Mouse (Mus musculus): ENCODE measurements around the gene 4933424G06Rik.

4933424G06Rik gene

GRCm38 (mm10) chr1:36711104-36711503, 1.2 kb downstream of the 4933424G06Rik start:
- DNase-seq: no peak

- no peak for DNase-seq
These were observed 4.4 kb downstream of the 4933424G06Rik start, which contains the start of gene Actr1b for GRCm38 (mm10) chr1:36714311-36714710. TSS of gene Actr1b (minus strand) at chr1:36714422.

DNA sequence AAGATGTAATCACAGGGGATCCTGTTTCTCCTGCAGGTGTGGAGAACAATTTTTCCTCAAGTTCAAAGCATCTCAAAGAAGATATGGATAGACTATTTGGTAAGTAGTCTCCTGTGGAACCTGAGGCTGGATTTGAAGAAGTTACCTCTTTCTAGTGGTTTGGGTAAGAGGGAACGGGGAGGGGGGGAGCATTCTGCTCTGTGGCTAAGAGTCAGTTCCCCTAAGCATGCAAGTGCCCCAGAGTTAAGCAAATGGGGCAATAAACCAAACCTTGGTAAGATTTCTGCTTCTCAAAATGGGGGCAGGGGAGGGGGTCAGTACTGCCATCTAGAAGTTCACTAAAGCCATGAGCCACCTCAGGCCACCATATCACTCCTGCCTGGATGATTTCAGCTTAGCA, 8.8 kb downstream of the 4933424G06Rik start:
- DNase-seq: no peak

GRCm38 (mm10) chr1:36723146-36724056, 13.5 kb downstream of the 4933424G06Rik start:
- no peak for DNase-seq

DNA sequence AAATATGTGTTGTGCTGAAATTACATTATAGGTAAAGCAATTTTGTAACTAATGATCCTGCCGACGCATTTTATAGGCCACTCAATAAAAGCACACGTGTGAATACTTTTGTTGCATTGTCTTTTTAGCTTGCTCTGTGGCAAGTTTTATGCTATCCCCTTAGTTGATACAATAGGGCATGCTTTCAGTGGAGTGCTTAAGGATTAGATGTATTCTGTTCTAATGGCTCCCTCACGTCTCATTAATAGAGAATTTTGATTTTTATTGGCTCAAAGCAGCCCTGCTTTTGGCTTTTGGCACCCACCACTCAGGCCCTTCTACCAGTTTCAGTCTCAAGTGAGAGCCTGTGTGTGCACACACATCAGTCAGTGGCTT, 14.1 kb downstream of the 4933424G06Rik start:
- no peak for DNase-seq

DNA sequence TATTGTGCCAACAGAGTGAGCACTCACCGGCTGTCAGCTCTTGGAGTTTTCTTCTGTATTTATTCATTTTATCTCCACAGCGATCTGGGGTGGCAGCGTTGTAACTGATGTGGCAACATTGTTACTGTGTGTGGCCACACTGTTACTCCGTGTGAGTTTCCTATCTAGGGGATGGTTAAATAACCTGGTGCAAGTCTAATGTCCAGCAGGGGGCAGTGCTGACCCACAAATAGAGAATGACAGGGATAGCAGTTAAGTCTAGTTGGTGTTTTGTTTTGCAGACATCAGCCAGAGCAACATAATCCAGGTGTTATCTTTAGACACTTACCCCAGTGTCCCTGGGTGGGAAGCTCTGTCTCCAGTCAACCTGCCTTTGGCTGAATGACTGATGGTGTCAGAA, 27.4 kb downstream of the 4933424G06Rik start:
- DNase-seq: peak; percentile 70

DNA sequence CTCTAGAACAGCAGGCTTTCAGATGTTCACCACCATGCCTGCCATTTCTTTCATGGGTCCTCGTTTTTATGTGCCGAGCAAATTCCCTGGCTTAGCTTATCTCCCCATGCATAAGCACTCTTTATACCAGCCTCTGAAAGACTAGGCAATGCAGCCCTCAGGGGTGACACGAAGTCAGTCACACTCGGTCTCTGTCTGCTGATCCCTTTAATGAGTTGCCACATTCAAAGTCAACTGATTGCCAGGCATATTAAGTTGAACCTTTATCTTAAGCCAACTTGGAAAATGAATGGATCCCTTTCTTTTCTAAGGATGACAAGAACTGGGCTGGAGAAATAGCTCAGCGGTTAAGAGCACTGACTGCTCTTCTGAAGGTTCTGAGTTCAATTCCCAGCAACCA, 29.3 kb downstream of the 4933424G06Rik start:
- no peak for DNase-seq

- DNase-seq: no peak
These were observed 33.1 kb downstream of the 4933424G06Rik start for GRCm38 (mm10) chr1:36743046-36743445.

DNA sequence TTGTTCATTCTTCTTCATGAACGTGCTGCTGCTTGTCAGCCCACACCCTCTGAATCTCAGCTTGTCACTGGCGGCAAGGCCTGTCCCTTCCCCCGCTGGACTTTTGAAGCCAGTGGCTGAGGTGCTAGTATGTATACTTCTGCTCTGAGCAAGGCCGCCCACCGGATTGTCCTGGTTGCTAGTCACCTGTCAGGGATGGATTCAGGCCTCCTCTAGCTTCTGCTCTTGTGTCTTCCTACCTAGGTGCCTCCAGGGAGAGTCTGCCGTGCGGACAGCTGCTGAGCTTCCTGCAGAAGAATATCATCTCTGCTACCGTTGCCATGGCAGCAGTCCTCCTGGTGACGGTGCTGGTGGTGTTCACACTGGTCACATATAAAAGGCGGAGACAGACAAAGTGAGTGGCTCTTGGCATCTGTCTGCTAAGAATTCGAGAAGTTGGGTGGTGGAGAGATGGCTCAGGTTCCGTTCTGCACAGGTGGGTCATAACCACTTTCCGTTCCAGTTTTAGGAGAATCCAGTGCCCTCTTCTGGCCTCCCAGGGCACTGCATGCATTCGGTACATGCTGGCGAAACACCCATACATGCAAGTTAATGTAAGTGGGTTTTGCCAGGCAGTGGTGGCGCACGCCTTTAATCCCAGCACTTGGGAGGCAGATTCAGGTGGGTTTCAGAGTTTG, 34.5 kb downstream of the 4933424G06Rik start:
- peak; percentile 73 for DNase-seq

DNA sequence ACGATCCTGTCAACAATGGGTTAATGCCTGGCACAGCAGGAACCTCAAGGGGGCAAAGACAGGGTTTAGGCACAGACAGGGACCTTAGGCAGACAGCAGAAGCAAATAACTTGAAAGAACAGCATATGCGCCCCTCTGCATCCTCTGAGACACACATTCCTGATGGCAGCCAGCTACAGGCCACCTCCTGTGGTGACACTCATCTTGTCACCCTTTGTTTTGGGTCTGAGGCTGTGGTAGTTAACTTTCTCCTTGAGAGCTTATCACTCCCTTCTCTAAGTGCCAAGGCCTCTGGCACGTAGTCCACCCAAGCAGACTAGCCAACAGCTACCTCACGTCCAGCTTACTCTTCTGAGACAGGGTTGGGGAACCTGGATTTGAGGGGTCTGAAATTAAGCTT, 35.7 kb downstream of the 4933424G06Rik start:
- no peak for DNase-seq

DNA sequence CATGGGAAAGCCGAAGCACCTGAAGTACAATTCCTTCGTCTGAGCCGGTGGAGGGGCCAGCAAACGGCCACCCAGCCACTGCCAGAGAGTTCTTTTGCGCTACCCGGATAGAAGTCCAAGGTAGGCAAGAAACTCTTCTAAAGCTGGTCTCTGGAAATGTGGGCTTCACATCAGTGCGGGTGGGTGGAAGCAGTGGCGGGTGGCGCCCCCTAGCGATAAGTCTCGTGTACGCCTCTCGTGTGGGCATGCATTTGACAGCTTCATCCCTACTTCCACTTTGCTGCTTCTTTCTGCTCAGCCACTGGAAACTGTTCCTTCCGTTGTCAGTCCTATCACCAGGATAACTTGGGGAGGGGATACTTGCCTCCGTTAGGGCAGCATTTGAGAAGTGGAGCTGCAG, 36.5 kb downstream of the 4933424G06Rik start:
- DNase-seq: peak; percentile 12

DNA sequence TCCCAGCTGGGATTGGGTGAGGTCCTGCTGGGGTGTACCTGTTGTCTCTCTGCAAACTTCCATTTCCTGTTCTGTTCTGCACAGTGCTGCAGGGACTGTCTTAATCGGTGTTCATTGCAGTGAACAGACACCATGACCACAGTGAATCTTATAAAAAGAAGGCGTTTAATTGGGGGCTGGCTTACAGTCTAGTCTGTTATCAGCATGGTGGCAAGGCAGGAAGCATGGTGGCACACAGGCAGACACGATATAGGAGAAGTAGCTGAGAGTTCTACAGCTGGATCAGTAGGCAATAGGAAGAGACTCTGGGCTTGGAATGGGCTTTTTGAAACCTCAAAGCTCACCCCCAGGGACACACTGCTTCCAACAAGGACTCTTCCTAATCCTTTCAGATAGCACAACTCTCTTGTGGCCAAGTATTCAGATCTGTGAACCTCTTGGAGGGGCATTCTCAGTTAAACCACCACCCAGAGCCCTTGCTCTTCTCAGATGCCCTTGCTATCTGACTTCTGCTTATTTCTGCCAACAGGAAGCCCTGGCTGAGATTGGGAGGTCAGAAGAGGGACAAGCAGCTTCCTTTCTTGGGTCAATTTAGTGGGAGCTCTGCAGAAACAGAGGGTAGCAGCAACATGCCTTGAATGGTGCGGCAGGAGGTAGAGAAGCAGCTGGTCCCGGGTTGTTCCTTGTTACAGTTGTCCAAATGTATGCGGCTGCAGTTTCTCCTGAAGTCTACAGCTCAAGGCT, 44.2 kb downstream of the 4933424G06Rik start:
- DNase-seq: no peak

DNA sequence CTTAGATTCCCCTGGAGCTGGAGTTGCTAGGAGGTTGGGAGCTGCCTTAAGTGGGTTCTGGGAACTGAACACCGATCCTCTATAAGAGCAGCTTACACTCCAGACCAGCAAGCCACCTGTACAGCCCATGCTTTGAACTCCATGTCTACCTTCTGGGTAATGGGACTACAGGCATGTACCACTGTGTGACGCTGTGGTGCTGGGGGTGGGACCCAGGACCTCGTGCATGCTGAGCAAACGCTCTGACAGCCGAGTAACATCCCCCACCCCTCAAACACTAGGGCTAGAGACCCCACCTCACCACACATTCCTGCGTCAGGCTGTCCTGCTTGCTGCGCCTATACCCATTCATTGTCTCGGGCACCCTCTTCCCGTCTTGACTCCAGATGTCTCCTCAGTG, 48.6 kb downstream of the 4933424G06Rik start:
- DNase-seq: no peak

- DNase-seq: no peak
These were observed 49.1 kb downstream of the 4933424G06Rik start for GRCm38 (mm10) chr1:36759076-36759475.

- no peak for DNase-seq
These were observed 50.5 kb downstream of the 4933424G06Rik start for GRCm38 (mm10) chr1:36760401-36760800.

- no peak for DNase-seq
These were observed 51.1 kb downstream of the 4933424G06Rik start for GRCm38 (mm10) chr1:36761061-36761460.

DNA sequence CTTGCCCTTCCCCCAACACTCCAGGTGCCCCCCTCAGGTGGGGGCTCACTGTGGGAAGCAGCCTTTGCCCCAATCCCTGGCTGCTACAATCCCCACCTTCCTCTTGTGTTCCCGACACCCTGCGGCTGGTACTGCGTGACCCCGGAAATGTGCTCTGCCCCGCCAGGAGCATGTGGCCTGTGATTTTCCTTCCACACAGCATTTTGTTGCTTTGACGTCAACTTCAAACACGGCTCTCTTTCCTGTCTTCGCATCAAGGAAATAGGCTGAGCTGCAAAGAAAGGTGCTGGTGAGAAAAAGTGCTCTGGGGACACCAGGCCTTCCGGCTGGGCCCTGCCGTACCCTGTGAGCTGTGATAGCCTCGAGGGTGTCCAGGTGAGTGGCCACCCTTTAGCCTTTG, 51.6 kb downstream of the 4933424G06Rik start, which contains the start of gene Zap70:
Zap70 (plus strand) TSS at position 231 of the 400 bp plus-strand sequence.
- DNase-seq: no peak

DNA sequence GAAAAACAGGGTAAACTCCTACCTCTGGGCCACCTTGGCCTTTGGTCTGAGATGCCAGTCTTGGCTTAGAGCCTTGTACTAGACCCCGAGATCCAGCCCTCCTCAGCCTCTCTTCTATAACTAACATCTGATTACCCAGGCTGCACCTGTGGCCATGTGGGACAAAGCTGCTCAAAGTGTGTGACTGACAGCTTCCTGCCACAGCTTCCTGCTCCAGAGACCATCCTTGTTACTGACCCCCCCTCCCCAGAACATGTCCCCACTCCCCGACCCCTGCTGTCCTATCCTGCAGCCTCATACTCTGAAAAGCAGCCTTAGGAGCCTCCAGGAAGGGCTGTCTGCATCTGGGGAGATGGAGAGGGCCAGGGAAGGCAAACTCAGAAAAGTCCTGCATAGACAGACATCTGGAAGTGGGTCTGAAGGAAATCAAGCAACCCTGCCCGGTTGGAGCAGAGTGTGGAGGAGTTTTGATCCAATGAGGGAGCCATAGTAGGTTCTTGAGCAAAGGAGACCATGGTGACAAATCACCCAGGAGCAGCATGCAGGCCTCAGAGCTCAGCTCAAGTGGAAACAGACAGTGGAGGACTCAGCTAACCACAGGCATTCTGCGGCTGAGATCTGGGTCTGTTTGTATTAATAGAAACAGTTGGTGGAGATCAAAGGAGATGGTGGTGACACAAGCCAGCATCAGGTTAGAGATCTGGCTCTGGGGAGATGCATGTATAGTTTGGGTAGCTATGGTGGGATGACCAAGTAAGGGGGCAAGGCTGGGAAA, 56.7 kb downstream of the 4933424G06Rik start:
- DNase-seq: no peak

GRCm38 (mm10) chr1:36767321-36767720, 57.4 kb downstream of the 4933424G06Rik start:
- DNase-seq: no peak

GRCm38 (mm10) chr1:36768786-36769185, 58.8 kb downstream of the 4933424G06Rik start:
- no peak for DNase-seq

DNA sequence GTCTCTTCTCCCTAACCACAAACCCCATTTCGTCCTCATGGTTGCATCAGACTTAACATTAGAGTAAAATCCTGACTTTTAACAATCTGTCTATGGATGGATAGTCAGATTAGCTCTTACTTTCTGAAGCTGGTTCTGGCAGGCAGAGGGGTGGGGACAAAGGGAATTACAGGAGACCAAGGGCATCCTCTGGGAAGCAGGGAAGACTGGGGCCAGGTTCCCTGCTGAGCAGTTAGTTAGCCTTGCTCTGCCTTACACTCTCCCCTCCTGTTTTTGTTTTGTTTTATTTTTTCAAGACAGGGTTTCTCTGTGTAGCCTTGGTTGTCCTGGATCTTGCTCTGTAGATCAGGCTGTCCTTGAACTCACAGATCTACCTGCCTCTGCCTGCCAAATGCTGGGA, 60.0 kb downstream of the 4933424G06Rik start:
- DNase-seq: no peak

DNA sequence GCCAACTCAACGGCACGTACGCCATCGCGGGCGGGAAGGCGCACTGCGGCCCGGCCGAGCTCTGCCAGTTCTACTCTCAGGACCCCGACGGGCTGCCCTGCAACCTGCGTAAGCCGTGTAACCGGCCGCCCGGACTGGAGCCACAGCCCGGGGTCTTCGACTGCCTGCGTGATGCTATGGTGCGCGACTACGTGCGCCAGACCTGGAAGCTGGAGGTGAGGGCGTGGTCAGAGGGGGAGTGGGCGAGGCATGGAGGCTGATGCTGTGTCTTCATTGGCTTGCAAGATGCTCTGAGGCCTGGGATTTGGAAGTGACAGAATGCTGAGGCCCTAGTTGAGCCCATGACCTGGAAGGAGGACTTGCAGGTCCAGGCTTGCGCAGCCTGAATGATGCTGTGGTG, 61.0 kb downstream of the 4933424G06Rik start:
- no peak for DNase-seq

Measured in cerebellum, adult 11 months (tissue).